Mouse (Mus musculus): ENCODE results near the gene Mapk1ip1l.

- TF ChIP-seq CTCF (IDR thresholded peaks at IDR 0.05; ENCODE audit: control insufficient read depth, insufficient read depth, insufficient read length) (no peak), MYOD1 (IDR thresholded peaks at IDR 0.05; ENCODE audit: control insufficient read depth, insufficient read length, low read depth) (no peak), FOSL1 (IDR thresholded peaks at IDR 0.05; ENCODE audit: insufficient read depth, low read length, poor library complexity, severe bottlenecking) (no peak), MYOG (IDR thresholded peaks at IDR 0.05; ENCODE audit: control insufficient read depth, extremely low read depth, insufficient read length) (no peak)
These were observed 28.4 kb upstream of the Mapk1ip1l start for GRCm38 (mm10) chr14:47269706-47270105.

Data from C2C12 (cell line).